Mouse (Mus musculus) adrenal gland, postnatal 25 days (tissue): ENCODE measurements at regions not wholly inside any gene's neighbourhood (a gene's known extent, or its start where the extent isn't known, plus 50 kb on each side); places are given as distances from the start of the nearest gene placed in this dataset.

Experiments used
- DNase-seq: peaks from one replicate; pipeline ENCODE4 v3.0.0; 2021; ENCODE audit warnings: mixed read lengths

DNA sequence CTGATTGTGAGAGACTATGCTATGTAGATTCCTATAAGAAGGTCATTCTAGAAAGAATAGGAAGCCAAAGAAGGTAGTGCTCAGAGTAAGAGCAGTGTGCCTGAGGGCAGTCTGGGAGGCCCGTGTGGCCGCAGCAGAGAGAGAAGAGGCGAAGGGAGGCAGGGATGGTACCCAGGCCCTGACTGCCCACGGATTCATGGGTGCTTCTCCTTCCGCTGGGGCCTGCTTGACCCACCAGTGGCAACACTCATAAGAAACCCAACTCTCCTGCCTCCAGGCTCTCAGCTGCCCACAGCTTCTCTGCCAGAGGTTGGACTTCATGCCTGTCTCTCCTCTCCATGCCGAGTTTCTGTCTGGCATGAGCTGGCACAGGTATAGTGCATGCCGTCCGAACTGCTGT is 60.6 kb upstream of the Twist2 start:
- no peak for DNase-seq

DNA sequence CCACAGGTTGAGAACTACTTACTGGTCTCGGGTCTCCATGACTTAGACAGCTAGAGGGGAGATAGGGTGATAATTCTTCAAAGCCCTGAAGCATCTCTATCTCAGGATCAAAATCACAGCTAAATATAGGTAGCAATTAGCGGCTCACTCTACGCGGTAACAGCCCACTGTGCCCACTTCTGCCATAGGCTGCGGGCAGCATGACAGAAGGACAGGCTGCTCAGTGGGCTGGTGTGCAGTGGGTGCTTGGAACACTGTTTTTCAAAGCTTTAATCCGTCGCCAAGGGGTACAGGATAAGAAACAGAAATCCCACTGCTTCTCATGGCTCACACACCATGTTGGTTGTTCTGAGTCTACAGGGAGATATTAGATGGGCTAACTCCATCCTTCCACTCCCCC is 59.2 kb upstream of the Twist2 start:
- DNase-seq, result no peak

DNA sequence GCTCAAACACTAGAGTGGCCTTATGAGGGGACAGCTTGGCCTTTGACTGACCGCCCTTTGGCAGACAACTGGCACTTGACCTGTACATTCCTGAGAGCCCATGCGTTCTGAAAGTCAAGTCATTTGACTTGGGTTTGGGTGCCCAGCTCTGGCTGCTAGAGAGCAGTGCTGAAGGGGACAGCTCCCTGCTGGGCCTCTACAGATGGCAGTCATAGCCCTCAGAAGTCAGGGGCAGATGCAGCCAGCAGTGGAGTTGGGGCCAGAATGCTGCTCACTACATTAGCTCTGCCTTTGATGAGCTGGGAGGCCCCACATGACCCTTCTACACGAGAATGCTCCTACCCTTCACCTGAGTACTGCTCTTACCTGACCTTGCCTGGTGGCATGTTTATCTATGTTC is 58.3 kb upstream of the Twist2 start:
- DNase-seq, result peak; percentile 22

DNA sequence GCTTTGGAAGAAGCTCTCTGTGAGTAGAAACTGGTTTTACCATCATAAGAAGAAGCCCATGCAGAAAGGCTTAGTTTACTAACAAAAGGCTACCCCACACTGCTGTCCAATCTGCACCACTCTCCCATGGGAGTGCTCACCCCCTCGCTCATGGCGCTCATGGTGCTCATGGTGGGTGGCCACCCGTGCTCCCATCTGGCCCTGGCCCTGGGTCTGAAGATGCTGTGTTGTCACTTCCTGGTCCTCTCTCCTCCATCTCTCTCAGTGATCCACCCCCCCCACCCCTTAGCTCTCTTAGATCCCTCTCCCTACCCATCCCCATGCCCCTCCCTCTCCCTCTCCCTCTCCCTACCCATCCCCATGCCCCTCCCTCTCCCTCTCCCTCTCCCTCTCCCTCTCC is 57.2 kb upstream of the Twist2 start:
- no peak for DNase-seq

DNA sequence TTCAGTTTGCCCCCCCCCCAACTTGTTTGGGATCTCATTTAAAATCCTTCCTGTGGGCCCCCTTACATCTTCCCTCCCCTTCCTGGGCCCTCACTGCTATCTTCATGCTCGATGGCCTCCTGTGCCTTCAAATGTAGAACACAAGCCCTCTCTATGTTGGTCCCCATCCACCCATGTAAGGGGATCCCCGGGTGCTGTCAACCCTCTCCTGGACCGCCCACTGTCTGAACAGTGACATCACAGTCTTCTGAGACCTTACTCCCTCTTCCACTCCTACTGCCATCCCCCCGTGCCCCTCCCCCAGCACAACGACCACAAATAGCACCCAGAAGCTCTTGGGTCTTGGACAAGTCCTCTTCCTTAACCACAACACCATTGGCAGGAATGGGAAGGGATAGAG is 56.6 kb upstream of the Twist2 start:
- no peak for DNase-seq

DNA sequence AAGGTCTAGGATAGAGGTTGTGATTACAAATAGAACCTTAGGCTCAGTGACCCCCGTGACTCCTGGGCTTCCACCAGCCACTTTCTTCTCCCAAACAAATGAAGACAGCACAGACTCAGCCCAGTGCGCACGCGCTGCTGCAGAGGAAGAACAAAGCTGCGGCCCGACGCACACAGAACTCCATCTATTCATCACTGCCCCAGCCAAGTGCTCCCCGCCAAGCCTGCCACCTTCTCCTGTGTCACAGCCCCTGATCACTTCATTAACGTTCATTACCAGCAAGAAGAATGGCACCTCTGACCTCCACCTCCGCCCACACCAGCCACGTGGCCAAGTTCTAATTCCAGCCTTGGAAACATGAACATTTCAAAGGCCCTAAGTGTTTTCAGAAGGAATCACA is 53.7 kb upstream of the Twist2 start:
- no peak for DNase-seq
